Mouse (Mus musculus): Measurements from ENCODE around the gene Sigirr.

DNA sequence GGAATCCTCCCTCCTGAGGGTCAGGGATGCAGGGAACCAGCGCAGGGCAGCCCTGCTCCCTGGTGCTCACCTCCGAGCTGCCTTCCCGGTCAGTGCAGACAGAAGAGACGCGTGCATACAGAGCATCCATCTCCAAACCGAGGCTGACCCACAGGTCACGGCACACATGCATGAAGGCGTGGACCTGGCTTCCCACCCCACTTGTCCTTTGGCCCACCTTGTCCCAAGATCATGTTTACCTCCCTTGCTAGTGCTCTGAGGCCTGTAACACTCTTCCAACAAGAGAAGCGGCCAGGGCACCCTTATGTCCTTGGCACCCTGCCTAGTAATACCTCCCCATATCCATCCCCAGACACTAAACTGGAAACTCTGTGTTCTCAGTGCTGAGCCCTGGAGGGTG lies 15.5 kb upstream of the Sigirr start:
- TF ChIP-seq POLR2A (IDR thresholded peaks at IDR 0.05; ENCODE audit: borderline replicate concordance, control insufficient read depth, low read depth, low read length) (no peak), CTCF (IDR thresholded peaks at IDR 0.05; ENCODE audit: control insufficient read depth, insufficient read depth, low read length) (no peak)
